Mouse (Mus musculus) forebrain, embryonic 16.5 days (tissue): Measurements from ENCODE around the gene Uhrf1bp1. TPM values are rescaled to one million over a fixed set of nuclear protein-coding genes. Genes with fewer than 3 reads are reported as not detected.

ENCODE experiments used
- polyA plus RNA-seq: library from polyadenylated mRNA; unstranded; fragments of >200 nt; fragmentation: Nextera tagmentation; extraction: Ambion mirVana; gene quantifications from 2 replicates; pipeline ENCODE4 v1.2.1, GENCODE M21; 2015

Uhrf1bp1 gene
- polyA plus RNA-seq, 1 experiment from 2014 or later = 6.8 TPM

Other genes with a start within 250 kb of the Uhrf1bp1 start
- 272 and 293 TPM in 2 replicates for gene Nudt3, start 232.9 kb upstream of the Uhrf1bp1 start, polyA plus RNA-seq
- gene RPS10-NUDT3, start 221.2 kb upstream of the Uhrf1bp1 start, polyA plus RNA-seq = not detected in 2 replicates
- gene Rps10, start 219.8 kb upstream of the Uhrf1bp1 start, polyA plus RNA-seq = 467 and 512 TPM in 2 replicates
- 32.9 and 44.2 TPM in 2 replicates for gene Pacsin1, start 200.9 kb upstream of the Uhrf1bp1 start, polyA plus RNA-seq
- 0.27 and 0.70 TPM in 2 replicates for gene Spdef, start 127.5 kb upstream of the Uhrf1bp1 start, polyA plus RNA-seq
- gene D17Wsu92e, start 35.8 kb upstream of the Uhrf1bp1 start, polyA plus RNA-seq = 11.9 and 12.4 TPM in 2 replicates
- 255 and 264 TPM in 2 replicates for gene Snrpc, start 18.3 kb upstream of the Uhrf1bp1 start, polyA plus RNA-seq
- gene Anks1, start 52.9 kb downstream of the Uhrf1bp1 start, polyA plus RNA-seq = 27.8 and 36.5 TPM in 2 replicates
- 67.1 and 72.7 TPM in 2 replicates for gene Taf11, start 53.4 kb downstream of the Uhrf1bp1 start, polyA plus RNA-seq
- gene Tcp11, start 224.2 kb downstream of the Uhrf1bp1 start, polyA plus RNA-seq = 1.7 and 1.8 TPM in 2 replicates